Mouse (Mus musculus): ENCODE measurements at regions not wholly inside any gene's neighbourhood (a gene's known extent, or its start where the extent isn't known, plus 50 kb on each side); places are given as distances from the start of the nearest gene placed in this dataset.
"Not testable (repeated sequence)": the region's sequence is repeated elsewhere in the genome, so short reads cannot be mapped to it uniquely, and the experiment has no call there.

DNA sequence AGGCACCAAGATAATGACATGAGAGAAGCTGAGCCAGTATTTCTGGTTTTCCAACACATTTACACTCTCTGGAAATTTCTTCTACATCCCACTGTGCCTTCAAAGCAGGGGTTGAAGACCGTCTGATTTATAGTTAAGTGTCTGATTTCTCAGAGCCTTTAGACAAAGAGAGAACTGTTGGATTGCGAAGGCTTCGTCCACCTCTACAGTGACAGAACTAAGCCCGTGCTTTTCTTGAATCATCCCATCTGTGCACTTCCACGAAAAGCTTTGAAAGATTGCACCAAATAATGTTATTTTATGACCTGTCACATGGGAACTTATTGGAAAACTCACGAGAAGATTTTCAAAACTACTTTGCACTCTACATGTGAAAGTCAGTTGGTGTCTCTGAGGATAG lies 239.3 kb downstream of the Fam198b start:
- H3K4me3 ChIP-seq (ENCODE audit: low read length), result no peak overlapping the region
- H3K36me3 ChIP-seq (ENCODE audit: control insufficient read depth, insufficient read depth), result no peaks in the 10 kb centered on the region
- ATAC-seq (replicated peaks; ENCODE audit: extremely low read depth, insufficient read depth, low FRiP score), result no peak
- H3K9ac ChIP-seq (ENCODE audit: low read length), result no peak overlapping the region
- H3K27me3 ChIP-seq (ENCODE audit: control insufficient read depth, insufficient read depth, low read length), result no peaks in the 10 kb centered on the region
- no peaks in the 10 kb centered on the region for H3K9me3 ChIP-seq (replicated peaks; ENCODE audit: control insufficient read depth, low read length)
- H3K4me2 ChIP-seq (ENCODE audit: low read depth, low read length), result no peak overlapping the region
- H3K27ac ChIP-seq (ENCODE audit: low read length), result no peak overlapping the region
- 76% methylated on average over 6 of the region's 6 CpGs for WGBS
- H3K4me1 ChIP-seq (ENCODE audit: control insufficient read depth, insufficient read depth, low read length), result no peaks in the 10 kb centered on the region

DNA sequence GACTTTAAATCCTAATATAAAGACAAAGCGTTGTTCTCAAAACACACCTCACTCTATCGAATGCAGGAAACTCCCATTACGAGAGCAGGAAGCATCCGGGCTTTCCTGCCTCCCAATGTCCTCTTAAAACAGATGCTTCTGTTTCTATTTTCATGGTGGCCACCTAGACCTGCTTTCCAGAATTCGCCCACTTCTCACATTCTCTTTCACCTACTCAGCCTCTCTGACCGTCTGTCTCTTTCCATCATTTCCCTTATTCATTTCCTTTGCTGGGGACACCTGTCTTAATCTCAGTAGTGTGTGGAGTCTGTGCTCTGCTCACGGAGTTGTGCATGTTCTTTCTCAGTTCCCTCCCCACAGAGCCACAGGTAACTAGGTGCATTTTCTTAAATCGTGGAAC lies 240.3 kb downstream of the Fam198b start:
- no peaks in the 10 kb centered on the region for H3K9me3 ChIP-seq (replicated peaks; ENCODE audit: control insufficient read depth, low read length)
- no peak overlapping the region for H3K4me3 ChIP-seq (ENCODE audit: low read length)
- ATAC-seq (replicated peaks; ENCODE audit: extremely low read depth, insufficient read depth, low FRiP score), result no peak
- no peak overlapping the region for H3K9ac ChIP-seq (ENCODE audit: low read length)
- no peak overlapping the region for H3K4me2 ChIP-seq (ENCODE audit: low read depth, low read length)
- H3K27me3 ChIP-seq (ENCODE audit: control insufficient read depth, insufficient read depth, low read length), result no peaks in the 10 kb centered on the region
- H3K4me1 ChIP-seq (ENCODE audit: control insufficient read depth, insufficient read depth, low read length), result no peaks in the 10 kb centered on the region
- WGBS, result 74% methylated on average over 8 of the region's 8 CpGs
- no peaks in the 10 kb centered on the region for H3K36me3 ChIP-seq (ENCODE audit: control insufficient read depth, insufficient read depth)
- no peak overlapping the region for H3K27ac ChIP-seq (ENCODE audit: low read length)

DNA sequence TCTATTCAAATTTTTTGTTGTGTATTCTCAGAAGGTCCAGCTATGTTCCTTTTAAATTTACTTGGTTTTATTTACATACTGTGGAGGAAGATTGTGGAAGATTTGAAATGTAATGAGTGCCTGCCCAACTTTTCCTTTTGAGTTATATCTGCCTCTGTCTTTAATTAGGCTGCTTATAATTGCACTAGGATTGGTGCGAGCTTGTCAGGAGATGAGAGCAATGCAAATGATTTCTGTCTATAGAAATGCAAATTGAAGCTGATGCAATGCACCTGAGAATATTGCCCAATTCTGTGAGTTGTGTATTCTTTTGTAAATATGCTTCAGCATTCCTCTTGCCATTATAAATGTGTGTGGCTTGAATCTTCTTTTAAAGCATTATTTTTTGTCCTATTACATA lies 257.4 kb downstream of the Fam198b start:
- Histone ChIP-seq H3K9me3 (replicated peaks; ENCODE audit: control insufficient read depth, low read length) (no peaks in the 10 kb centered on the region), H3K36me3 (ENCODE audit: control insufficient read depth, insufficient read depth) (no peaks in the 10 kb centered on the region), H3K27ac (ENCODE audit: low read length) (no peak overlapping the region), H3K4me3 (ENCODE audit: low read length) (no peak overlapping the region), H3K27me3 (ENCODE audit: control insufficient read depth, insufficient read depth, low read length) (no peaks in the 10 kb centered on the region), H3K4me1 (ENCODE audit: control insufficient read depth, insufficient read depth, low read length) (no peaks in the 10 kb centered on the region), H3K4me2 (ENCODE audit: low read depth, low read length) (no peak overlapping the region), H3K9ac (ENCODE audit: low read length) (no peak overlapping the region)
- no peak for ATAC-seq (replicated peaks; ENCODE audit: extremely low read depth, insufficient read depth, low FRiP score)
- WGBS, result 79% methylated on average over 1 of the region's 1 CpGs

DNA sequence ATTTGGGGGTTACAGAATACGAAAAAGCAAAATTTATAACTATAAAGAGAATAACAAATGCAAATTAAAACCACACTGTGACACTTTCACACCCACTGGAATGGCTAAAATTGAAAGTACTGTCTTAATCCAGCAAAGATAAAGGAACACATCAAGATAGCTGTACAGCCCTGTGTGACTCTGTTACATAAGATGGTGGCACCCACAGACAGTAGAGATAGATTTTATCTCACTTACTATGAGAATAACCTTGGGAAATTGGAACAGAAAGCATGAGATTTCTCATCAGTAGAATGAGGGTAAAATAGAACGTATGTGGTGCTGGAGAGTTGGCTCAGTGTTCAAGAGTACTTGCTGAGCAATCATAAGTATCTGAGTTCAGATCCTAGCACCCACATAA lies 276.1 kb downstream of the Fam198b start:
- WGBS, result 78% methylated on average over 2 of the region's 2 CpGs
- H3K4me1 ChIP-seq (ENCODE audit: control insufficient read depth, insufficient read depth, low read length), result no peaks in the 10 kb centered on the region
- no peak overlapping the region for H3K4me3 ChIP-seq (ENCODE audit: low read length)
- H3K36me3 ChIP-seq (ENCODE audit: control insufficient read depth, insufficient read depth), result no peaks in the 10 kb centered on the region
- no peak for ATAC-seq (replicated peaks; ENCODE audit: extremely low read depth, insufficient read depth, low FRiP score)
- no peaks in the 10 kb centered on the region for H3K9me3 ChIP-seq (replicated peaks; ENCODE audit: control insufficient read depth, low read length)
- H3K27me3 ChIP-seq (ENCODE audit: control insufficient read depth, insufficient read depth, low read length), result no peaks in the 10 kb centered on the region
- H3K27ac ChIP-seq (ENCODE audit: low read length), result no peak overlapping the region
- no peak overlapping the region for H3K4me2 ChIP-seq (ENCODE audit: low read depth, low read length)
- no peak overlapping the region for H3K9ac ChIP-seq (ENCODE audit: low read length)

DNA sequence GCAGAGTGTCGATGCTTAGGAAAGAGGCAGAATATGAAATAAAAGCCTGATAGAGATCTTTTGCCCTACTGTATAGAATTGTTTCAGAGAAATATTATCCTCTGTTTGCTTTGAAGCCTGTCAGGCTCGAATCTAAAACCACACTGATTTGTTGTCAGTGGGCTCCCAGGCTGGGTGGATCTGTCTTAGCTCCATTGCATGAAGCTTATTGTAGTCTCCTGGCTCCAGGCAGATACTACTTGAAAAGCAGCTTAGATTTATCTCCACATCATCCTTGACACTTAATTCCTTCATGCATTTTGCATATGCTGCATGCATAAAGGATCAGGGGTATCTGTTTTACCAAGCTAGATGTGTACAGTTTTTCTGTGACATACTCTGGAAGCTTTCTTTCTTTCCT lies 297.4 kb downstream of the Fam198b start:
- no peak overlapping the region for H3K9ac ChIP-seq (ENCODE audit: low read length)
- 56% methylated on average over 2 of the region's 2 CpGs for WGBS
- no peaks in the 10 kb centered on the region for H3K27me3 ChIP-seq (ENCODE audit: control insufficient read depth, insufficient read depth, low read length)
- no peaks in the 10 kb centered on the region for H3K4me1 ChIP-seq (ENCODE audit: control insufficient read depth, insufficient read depth, low read length)
- H3K36me3 ChIP-seq (ENCODE audit: control insufficient read depth, insufficient read depth), result no peaks in the 10 kb centered on the region
- no peak overlapping the region for H3K4me3 ChIP-seq (ENCODE audit: low read length)
- no peak overlapping the region for H3K4me2 ChIP-seq (ENCODE audit: low read depth, low read length)
- no peaks in the 10 kb centered on the region for H3K9me3 ChIP-seq (replicated peaks; ENCODE audit: control insufficient read depth, low read length)
- no peak overlapping the region for H3K27ac ChIP-seq (ENCODE audit: low read length)
- no peak for ATAC-seq (replicated peaks; ENCODE audit: extremely low read depth, insufficient read depth, low FRiP score)

DNA sequence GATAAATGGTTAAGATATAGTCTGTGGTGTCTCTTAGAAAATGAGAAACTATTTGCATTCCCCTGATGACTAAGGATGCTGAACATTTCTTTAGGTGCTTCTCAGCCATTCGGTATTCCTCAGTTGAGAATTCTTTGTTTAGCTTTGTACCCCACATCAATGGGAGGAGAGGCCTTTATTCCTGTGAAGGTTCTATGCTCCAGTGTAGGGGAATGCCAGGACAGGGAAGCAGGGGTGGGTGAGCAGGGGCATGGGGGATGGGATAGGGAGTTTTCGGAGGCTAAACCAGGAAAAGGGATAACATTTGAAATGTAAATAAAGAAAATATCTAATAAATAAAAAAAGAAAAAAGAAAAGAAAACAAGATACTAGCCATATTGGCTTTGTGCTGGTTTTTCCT lies 297.8 kb downstream of the Fam198b start:
- H3K4me1 ChIP-seq (ENCODE audit: control insufficient read depth, insufficient read depth, low read length); ATAC-seq (replicated peaks; ENCODE audit: extremely low read depth, insufficient read depth, low FRiP score); H3K27ac ChIP-seq (ENCODE audit: low read length); H3K27me3 ChIP-seq (ENCODE audit: control insufficient read depth, insufficient read depth, low read length); H3K9ac ChIP-seq (ENCODE audit: low read length); H3K4me2 ChIP-seq (ENCODE audit: low read depth, low read length); H3K36me3 ChIP-seq (ENCODE audit: control insufficient read depth, insufficient read depth); H3K4me3 ChIP-seq (ENCODE audit: low read length); H3K9me3 ChIP-seq (replicated peaks; ENCODE audit: control insufficient read depth, low read length): not testable (repeated sequence)
- 67% methylated on average over 2 of the region's 2 CpGs for WGBS

DNA sequence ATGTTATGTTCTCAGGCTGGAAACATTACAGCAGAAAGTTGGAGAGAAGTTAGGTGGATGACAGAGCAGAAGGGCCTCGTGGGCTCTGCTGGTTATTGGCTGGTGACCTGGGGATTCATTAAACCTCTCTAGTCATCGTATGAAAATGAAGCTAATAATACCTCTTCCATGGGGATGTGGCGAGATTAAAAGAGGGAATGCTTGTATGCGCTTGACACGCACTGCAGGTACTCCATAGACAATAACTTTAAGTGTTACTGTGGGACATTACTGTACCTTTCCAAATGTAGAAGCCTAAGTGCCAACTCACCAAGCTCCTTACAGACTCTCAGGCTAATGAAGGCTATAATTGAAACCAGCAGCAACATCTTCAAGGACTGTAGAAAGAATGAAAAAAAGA lies 303.1 kb downstream of the Fam198b start:
- Histone ChIP-seq H3K9ac (ENCODE audit: low read length) (no peak overlapping the region), H3K9me3 (replicated peaks; ENCODE audit: control insufficient read depth, low read length) (no peaks in the 10 kb centered on the region), H3K27ac (ENCODE audit: low read length) (no peak overlapping the region), H3K4me1 (ENCODE audit: control insufficient read depth, insufficient read depth, low read length) (no peaks in the 10 kb centered on the region), H3K4me3 (ENCODE audit: low read length) (no peak overlapping the region), H3K27me3 (ENCODE audit: control insufficient read depth, insufficient read depth, low read length) (no peaks in the 10 kb centered on the region), H3K36me3 (ENCODE audit: control insufficient read depth, insufficient read depth) (no peaks in the 10 kb centered on the region), H3K4me2 (ENCODE audit: low read depth, low read length) (no peak overlapping the region)
- WGBS, result 82% methylated on average over 5 of the region's 5 CpGs
- ATAC-seq (replicated peaks; ENCODE audit: extremely low read depth, insufficient read depth, low FRiP score), result no peak

DNA sequence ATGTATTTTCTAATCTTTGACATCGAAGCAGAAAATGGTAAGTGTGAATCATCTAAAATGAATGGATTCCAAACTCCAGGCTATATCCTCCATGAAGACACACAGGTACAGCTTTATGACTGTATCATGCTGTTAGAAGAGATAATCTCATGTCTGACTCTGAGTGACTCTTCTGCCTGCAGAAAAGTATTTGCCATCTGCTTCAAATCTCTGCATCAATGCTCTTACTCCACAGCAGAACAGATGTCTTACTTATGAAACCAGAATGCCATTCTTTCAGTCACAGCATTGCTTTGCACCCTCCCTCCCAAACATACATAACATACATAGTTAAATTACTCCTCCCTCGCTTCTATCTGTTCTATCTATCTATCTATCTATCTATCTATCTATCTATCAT lies 316.6 kb downstream of the Fam198b start:
- Histone ChIP-seq H3K27ac (ENCODE audit: low read length) (no peak overlapping the region), H3K4me2 (ENCODE audit: low read depth, low read length) (no peak overlapping the region), H3K4me3 (ENCODE audit: low read length) (no peak overlapping the region), H3K27me3 (ENCODE audit: control insufficient read depth, insufficient read depth, low read length) (no peaks in the 10 kb centered on the region), H3K36me3 (ENCODE audit: control insufficient read depth, insufficient read depth) (no peaks in the 10 kb centered on the region), H3K4me1 (ENCODE audit: control insufficient read depth, insufficient read depth, low read length) (no peaks in the 10 kb centered on the region), H3K9me3 (replicated peaks; ENCODE audit: control insufficient read depth, low read length) (no peaks in the 10 kb centered on the region), H3K9ac (ENCODE audit: low read length) (no peak overlapping the region)
- 75% methylated on average over 2 of the region's 2 CpGs for WGBS
- ATAC-seq (replicated peaks; ENCODE audit: extremely low read depth, insufficient read depth, low FRiP score), result no peak

DNA sequence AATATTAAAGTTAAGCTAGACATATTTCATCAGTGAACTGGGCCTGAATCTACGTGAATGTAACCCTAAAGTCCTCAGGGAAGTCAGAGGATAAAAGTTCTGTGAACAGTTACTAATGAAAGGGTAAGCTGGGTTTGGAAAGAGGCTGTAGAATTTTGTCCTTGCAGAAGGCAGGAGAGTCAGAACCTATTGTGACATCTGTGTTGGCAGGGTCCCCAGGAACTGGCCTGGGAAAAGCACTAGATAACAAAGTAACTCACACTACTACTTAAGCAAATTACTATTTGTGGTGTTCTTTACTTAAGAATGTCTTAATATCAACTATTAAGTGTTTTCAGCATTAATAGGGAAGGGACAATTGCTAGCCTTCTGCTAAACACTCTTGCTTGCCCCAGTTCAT lies 320.5 kb downstream of the Fam198b start:
- ATAC-seq (replicated peaks; ENCODE audit: extremely low read depth, insufficient read depth, low FRiP score), result no peak
- Histone ChIP-seq H3K9me3 (replicated peaks; ENCODE audit: control insufficient read depth, low read length) (no peaks in the 10 kb centered on the region), H3K36me3 (ENCODE audit: control insufficient read depth, insufficient read depth) (no peaks in the 10 kb centered on the region), H3K4me3 (ENCODE audit: low read length) (no peak overlapping the region), H3K27me3 (ENCODE audit: control insufficient read depth, insufficient read depth, low read length) (no peaks in the 10 kb centered on the region), H3K27ac (ENCODE audit: low read length) (no peak overlapping the region), H3K4me1 (ENCODE audit: control insufficient read depth, insufficient read depth, low read length) (no peaks in the 10 kb centered on the region), H3K4me2 (ENCODE audit: low read depth, low read length) (no peak overlapping the region), H3K9ac (ENCODE audit: low read length) (no peak overlapping the region)
- WGBS, result 62% methylated on average over 1 of the region's 1 CpGs

DNA sequence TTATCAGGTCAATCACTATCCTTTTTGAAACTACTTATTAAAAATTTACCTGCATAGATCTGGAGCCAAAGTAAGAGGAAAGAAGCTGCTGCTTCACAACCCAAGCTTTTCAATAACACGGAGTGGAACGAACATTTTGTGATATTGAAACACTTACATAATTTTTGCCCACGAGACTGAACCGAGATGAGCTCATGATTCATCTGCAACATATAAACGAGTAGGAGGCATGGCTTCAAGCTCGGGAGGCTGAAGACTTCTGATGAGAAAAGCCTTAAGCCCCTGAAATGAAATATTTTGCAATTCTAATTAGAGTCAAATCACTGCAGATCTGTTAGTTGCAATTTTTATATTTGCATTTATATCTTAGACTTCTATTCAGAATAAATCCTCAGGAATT lies 321.0 kb downstream of the Fam198b start:
- no peaks in the 10 kb centered on the region for H3K36me3 ChIP-seq (ENCODE audit: control insufficient read depth, insufficient read depth)
- 72% methylated on average over 6 of the region's 6 CpGs for WGBS
- H3K4me2 ChIP-seq (ENCODE audit: low read depth, low read length), result no peak overlapping the region
- H3K4me1 ChIP-seq (ENCODE audit: control insufficient read depth, insufficient read depth, low read length), result no peaks in the 10 kb centered on the region
- no peak overlapping the region for H3K27ac ChIP-seq (ENCODE audit: low read length)
- H3K9ac ChIP-seq (ENCODE audit: low read length), result no peak overlapping the region
- H3K27me3 ChIP-seq (ENCODE audit: control insufficient read depth, insufficient read depth, low read length), result no peaks in the 10 kb centered on the region
- ATAC-seq (replicated peaks; ENCODE audit: extremely low read depth, insufficient read depth, low FRiP score), result no peak
- H3K4me3 ChIP-seq (ENCODE audit: low read length), result no peak overlapping the region
- H3K9me3 ChIP-seq (replicated peaks; ENCODE audit: control insufficient read depth, low read length), result no peaks in the 10 kb centered on the region
